Mouse (Mus musculus): ENCODE measurements at regions not wholly inside any gene's neighbourhood (a gene's known extent, or its start where the extent isn't known, plus 50 kb on each side); places are given as distances from the start of the nearest gene placed in this dataset.

- WGBS (ENCODE audit: insufficient replicate concordance): 54% methylated on average over 3 of the region's 3 CpGs
- peaks cover 13% of the 10 kb centered on the region for H3K4me1 ChIP-seq
- no peak overlapping the region for H3K4me2 ChIP-seq
- no peak overlapping the region for H3K27ac ChIP-seq
- no peak overlapping the region for H3K9ac ChIP-seq
- no peaks in the 10 kb centered on the region for H3K36me3 ChIP-seq
- no peak for ATAC-seq
- H3K27me3 ChIP-seq (replicated peaks): no peaks in the 10 kb centered on the region
- no peaks in the 10 kb centered on the region for H3K9me3 ChIP-seq (replicated peaks)
- no peak overlapping the region for H3K4me3 ChIP-seq
Observed at GRCm38 (mm10) chr8:126692263-126692662, 98.5 kb upstream of the Irf2bp2 start.

- Histone ChIP-seq H3K4me2 (no peak overlapping the region), H3K9ac (no peak overlapping the region), H3K36me3 (no peaks in the 10 kb centered on the region), H3K27ac (no peak overlapping the region), H3K27me3 (replicated peaks) (no peaks in the 10 kb centered on the region), H3K4me1 (peaks cover 6% of the 10 kb centered on the region), H3K4me3 (no peak overlapping the region), H3K9me3 (replicated peaks) (no peaks in the 10 kb centered on the region)
- WGBS (ENCODE audit: insufficient replicate concordance): 64% methylated on average over 5 of the region's 5 CpGs
- ATAC-seq: no peak
Observed at GRCm38 (mm10) chr8:126688450-126688849, 94.7 kb upstream of the Irf2bp2 start.

- Histone ChIP-seq H3K4me2 (no peak overlapping the region), H3K27me3 (replicated peaks) (no peaks in the 10 kb centered on the region), H3K27ac (no peak overlapping the region), H3K4me3 (no peak overlapping the region), H3K9ac (no peak overlapping the region), H3K4me1 (peaks cover 6% of the 10 kb centered on the region), H3K36me3 (no peaks in the 10 kb centered on the region), H3K9me3 (replicated peaks) (no peaks in the 10 kb centered on the region)
- WGBS (ENCODE audit: insufficient replicate concordance): 72% methylated on average over 6 of the region's 6 CpGs
- ATAC-seq: no peak
Observed at GRCm38 (mm10) chr8:126688014-126688413, 94.2 kb upstream of the Irf2bp2 start.

- WGBS (ENCODE audit: insufficient replicate concordance): 63% methylated on average over 4 of the region's 4 CpGs
- Histone ChIP-seq H3K9me3 (replicated peaks) (no peaks in the 10 kb centered on the region), H3K27ac (no peak overlapping the region), H3K27me3 (replicated peaks) (no peaks in the 10 kb centered on the region), H3K4me1 (peaks cover 6% of the 10 kb centered on the region), H3K4me2 (no peak overlapping the region), H3K4me3 (no peak overlapping the region), H3K9ac (no peak overlapping the region), H3K36me3 (no peaks in the 10 kb centered on the region)
- no peak for ATAC-seq
Observed at GRCm38 (mm10) chr8:126686827-126687226, 93.0 kb upstream of the Irf2bp2 start.

- Histone ChIP-seq H3K4me3 (no peak overlapping the region), H3K27me3 (replicated peaks) (no peaks in the 10 kb centered on the region), H3K36me3 (no peaks in the 10 kb centered on the region), H3K9me3 (replicated peaks) (no peaks in the 10 kb centered on the region), H3K4me2 (no peak overlapping the region), H3K4me1 (peaks cover 13% of the 10 kb centered on the region), H3K9ac (no peak overlapping the region), H3K27ac (no peak overlapping the region)
- WGBS (ENCODE audit: insufficient replicate concordance): 65% methylated on average over 6 of the region's 6 CpGs
- ATAC-seq: no peak
Observed at GRCm38 (mm10) chr8:126685365-126685764, 91.6 kb upstream of the Irf2bp2 start.

GRCm38 (mm10) chr8:126683950-126684349 is 90.2 kb upstream of the Irf2bp2 start:
- H3K4me3 ChIP-seq: no peak overlapping the region
- no peak overlapping the region for H3K4me2 ChIP-seq
- H3K27ac ChIP-seq: 0 out of 2 replicates have a peak overlapping the region, but pooled peaks have one; percentile 3
- H3K27me3 ChIP-seq (replicated peaks): no peaks in the 10 kb centered on the region
- H3K36me3 ChIP-seq: no peaks in the 10 kb centered on the region
- H3K4me1 ChIP-seq: peaks cover 13% of the 10 kb centered on the region
- no peak overlapping the region for H3K9ac ChIP-seq
- WGBS (ENCODE audit: insufficient replicate concordance): 25% methylated on average over 4 of the region's 4 CpGs
- H3K9me3 ChIP-seq (replicated peaks): no peaks in the 10 kb centered on the region
- ATAC-seq: no peak

GRCm38 (mm10) chr8:126683555-126683947 is 89.8 kb upstream of the Irf2bp2 start:
- H3K36me3 ChIP-seq: no peaks in the 10 kb centered on the region
- H3K4me3 ChIP-seq: no peak overlapping the region
- WGBS (ENCODE audit: insufficient replicate concordance): 52% methylated on average over 2 of the region's 2 CpGs
- H3K9ac ChIP-seq: no peak overlapping the region
- no peaks in the 10 kb centered on the region for H3K27me3 ChIP-seq (replicated peaks)
- ATAC-seq: no peak
- H3K4me2 ChIP-seq: no peak overlapping the region
- H3K27ac ChIP-seq: no peak overlapping the region
- peaks cover 13% of the 10 kb centered on the region for H3K4me1 ChIP-seq
- H3K9me3 ChIP-seq (replicated peaks): no peaks in the 10 kb centered on the region

- Histone ChIP-seq H3K9ac (no peak overlapping the region), H3K4me3 (no peak overlapping the region), H3K36me3 (no peaks in the 10 kb centered on the region), H3K4me2 (no peak overlapping the region), H3K27me3 (replicated peaks) (no peaks in the 10 kb centered on the region; the same call in 1 of the 2 replicates), H3K9me3 (replicated peaks) (no peaks in the 10 kb centered on the region), H3K4me1 (peaks cover 13% of the 10 kb centered on the region), H3K27ac (no peak overlapping the region)
- 64% methylated on average over 9 of the region's 9 CpGs for WGBS (ENCODE audit: insufficient replicate concordance)
- no peak for ATAC-seq
Observed at GRCm38 (mm10) chr8:126682817-126683554, 89.2 kb upstream of the Irf2bp2 start.

- H3K9me3 ChIP-seq (replicated peaks): no peaks in the 10 kb centered on the region
- peaks cover 13% of the 10 kb centered on the region for H3K4me1 ChIP-seq
- H3K27ac ChIP-seq: no peak overlapping the region
- 70% methylated on average over 6 of the region's 6 CpGs for WGBS (ENCODE audit: insufficient replicate concordance)
- no peaks in the 10 kb centered on the region for H3K36me3 ChIP-seq
- H3K27me3 ChIP-seq (replicated peaks): no peaks in the 10 kb centered on the region; the same call in 1 of the 2 replicates
- no peak overlapping the region for H3K4me3 ChIP-seq
- no peak for ATAC-seq
- H3K4me2 ChIP-seq: no peak overlapping the region
- no peak overlapping the region for H3K9ac ChIP-seq
Observed at GRCm38 (mm10) chr8:126681948-126682651, 88.3 kb upstream of the Irf2bp2 start.

- Histone ChIP-seq H3K4me1 (peaks cover 7% of the 10 kb centered on the region; the same call in 1 of the 2 replicates), H3K27me3 (replicated peaks) (no peaks in the 10 kb centered on the region; the same call in 1 of the 2 replicates), H3K27ac (no peak overlapping the region), H3K9me3 (replicated peaks) (no peaks in the 10 kb centered on the region), H3K36me3 (no peaks in the 10 kb centered on the region), H3K4me2 (no peak overlapping the region), H3K9ac (no peak overlapping the region), H3K4me3 (no peak overlapping the region)
- 73% methylated on average over 13 of the region's 13 CpGs for WGBS (ENCODE audit: insufficient replicate concordance)
- ATAC-seq: no peak
Observed at GRCm38 (mm10) chr8:126678004-126678751, 84.4 kb upstream of the Irf2bp2 start.

- Histone ChIP-seq H3K9ac (no peak overlapping the region), H3K9me3 (replicated peaks) (no peaks in the 10 kb centered on the region), H3K4me3 (no peak overlapping the region), H3K4me2 (no peak overlapping the region), H3K4me1 (no peaks in the 10 kb centered on the region), H3K27me3 (replicated peaks) (no peaks in the 10 kb centered on the region; the same call in 1 of the 2 replicates), H3K27ac (no peak overlapping the region), H3K36me3 (no peaks in the 10 kb centered on the region)
- ATAC-seq: no peak
- WGBS (ENCODE audit: insufficient replicate concordance): 62% methylated on average over 2 of the region's 2 CpGs
Observed at GRCm38 (mm10) chr8:126675153-126675552, 81.4 kb upstream of the Irf2bp2 start.

Data from liver, embryonic 12.5 days (tissue).